ENCODE assay signal across 11 mouse cellular contexts in the genomic region with DNA sequence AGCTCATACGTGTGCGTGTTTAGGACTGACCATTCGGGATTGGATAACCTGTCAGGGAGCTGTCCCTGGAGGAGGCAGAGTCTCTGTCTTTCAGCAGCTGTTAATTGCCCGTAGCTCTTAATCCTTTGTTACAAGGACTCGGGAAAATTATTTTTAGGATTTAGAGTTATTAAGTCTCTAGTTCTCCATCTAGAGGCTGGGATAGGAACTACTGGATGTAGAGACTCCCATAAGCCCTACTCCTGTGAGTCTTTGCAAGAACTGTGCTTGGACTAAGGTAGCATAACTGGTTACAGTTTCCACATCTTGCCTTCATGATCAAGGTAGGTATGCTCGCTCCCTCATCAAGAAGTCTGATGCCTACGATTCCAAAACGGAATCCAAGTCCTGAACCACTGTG.
A peak's percentile ranks its signal among the peaks of the same experiment; 100 is the strongest.
DNase-seq lines count a peak whose midpoint lies in the region; ATAC-seq and TF ChIP-seq lines count a peak whose summit lies in the region.
"Had no signal": no experiment of that assay in that cellular context is flagged by ENCODE, and none has a peak within 500 bp of the region (broad histone marks: within the 10 kb centered on the region; RNA-seq: fewer than 3 reads in every experiment).

No protein-coding gene starts in this region.

- no peaks in the 10 kb centered on the region for H3K4me1 ChIP-seq in MEL (ENCODE audit: control insufficient read depth in 1 of 2, insufficient read depth in 2 of 2, low read length in 2 of 2)
- no peaks in the 10 kb centered on the region for H3K4me1 ChIP-seq in embryonic facial prominence, embryonic 14.5 days (ENCODE audit: control insufficient read depth, insufficient read depth, low read length)

- H3K79me2 ChIP-seq in MEL (ENCODE audit: control insufficient read depth, insufficient read depth, low read length, poor library complexity): no peaks in the 10 kb centered on the region

- H3K9me3 ChIP-seq in MEL (replicated peaks; ENCODE audit: insufficient read depth, low read length): no peaks in the 10 kb centered on the region
- no peaks in the 10 kb centered on the region for H3K9me3 ChIP-seq in embryonic facial prominence, embryonic 14.5 days (ENCODE audit: control insufficient read depth, low read length)
- H3K9me3 ChIP-seq: hindbrain, embryonic 10.5 days; neural tube, embryonic 12.5 days had no signal

- intact Hi-C loops in heart, postnatal 25 days (cut with DNase I): loop anchor here (5.0 kb wide), 1 partner anchor 74 kb away; no protein-coding TSS in a partner anchor
- intact Hi-C loops in left cerebral cortex, adult 2 months (cut with DNase I): loop anchor here (5.0 kb wide), 1 partner anchor 74 kb away; no protein-coding TSS in a partner anchor

- no peaks in the 10 kb centered on the region for H3K36me3 ChIP-seq in MEL (ENCODE audit: control insufficient read depth in 1 of 2, insufficient read depth in 2 of 2, low read length in 2 of 2)
- no peaks in the 10 kb centered on the region for H3K36me3 ChIP-seq in embryonic facial prominence, embryonic 14.5 days (ENCODE audit: control insufficient read depth, insufficient read depth, low read length)
- H3K36me3 ChIP-seq: hindbrain, embryonic 10.5 days; neural tube, embryonic 12.5 days had no signal

- peak; percentile 27 for TF ChIP-seq RAD21 in MEL (IDR thresholded peaks at IDR 0.05; ENCODE audit: low read depth, low read length)

- H3K27ac ChIP-seq in left cerebral cortex, adult 2 months: no peak overlapping the region
- no peak overlapping the region for H3K27ac ChIP-seq in MEL (ENCODE audit: control insufficient read depth, low read depth, low read length)
- H3K27ac ChIP-seq in embryonic facial prominence, embryonic 14.5 days (replicated peaks; ENCODE audit: low read depth, low read length): no peak overlapping the region
- H3K27ac ChIP-seq: neural tube, embryonic 12.5 days had no signal

- no peak overlapping the region for H3K4me3 ChIP-seq in left cerebral cortex, adult 2 months
- H3K4me3 ChIP-seq in MEL (ENCODE audit: control insufficient read depth in 1 of 2, insufficient read depth in 1 of 2, low read depth in 2 of 2, low read length in 2 of 2): no peak overlapping the region
- H3K4me3 ChIP-seq in embryonic facial prominence, embryonic 14.5 days (ENCODE audit: low read depth, low read length): no peak overlapping the region
- H3K4me3 ChIP-seq: hindbrain, embryonic 10.5 days; neural tube, embryonic 12.5 days had no signal

- H3K27me3 ChIP-seq in MEL (ENCODE audit: control insufficient read depth in 1 of 2, insufficient read depth in 2 of 2, low read length in 2 of 2): peaks cover 0 to 3% of the 10 kb centered on the region in 2 experiments; a peak in 2 of 4 replicates
- H3K27me3 ChIP-seq in embryonic facial prominence, embryonic 14.5 days (replicated peaks; ENCODE audit: control insufficient read depth, insufficient read depth, low read length): no peaks in the 10 kb centered on the region
- H3K27me3 ChIP-seq: neural tube, embryonic 12.5 days had no signal

- H3K9ac ChIP-seq in MEL (ENCODE audit: control insufficient read depth, low read depth, low read length, poor library complexity, severe bottlenecking): no peak overlapping the region
- no peak overlapping the region for H3K9ac ChIP-seq in embryonic facial prominence, embryonic 14.5 days (ENCODE audit: low read depth, low read length)
- H3K9ac ChIP-seq: neural tube, embryonic 12.5 days had no signal

- 69% methylated on average over 8 of the region's 8 CpGs for WGBS in embryonic facial prominence, embryonic 14.5 days

- peak; percentile 30 to 56 for DNase-seq in heart, adult 18-20 months
- no peak for DNase-seq in heart, postnatal 25 days (ENCODE audit: low spot score)
- no peak for DNase-seq in left cerebral cortex, adult 2 months (ENCODE audit: extremely low spot score in 1 of 2, low spot score in 2 of 2)
- no peak for DNase-seq in left cerebral cortex, adult 8-10 months (ENCODE audit: low spot score in 2 of 2)
- peak; percentile 22 for DNase-seq in MEL (ENCODE audit: low read depth, low spot score)
- peak; percentile 64 for DNase-seq in embryonic facial prominence, embryonic 14.5 days (ENCODE audit: low spot score)
- DNase-seq in thymus, postnatal 25 days: no peak
- DNase-seq in adrenal gland, postnatal 14 days: no peak
- DNase-seq: thymus, adult 18-20 months had no signal

- no peak for ATAC-seq in embryonic facial prominence, embryonic 14.5 days (ENCODE audit: low read depth)

- TF ChIP-seq CTCF in left cerebral cortex, adult 2 months (IDR thresholded peaks at IDR 0.05): peak; percentile 72
- TF ChIP-seq CTCF in MEL (IDR thresholded peaks at IDR 0.05 in 2 of 3, conservative IDR thresholded peaks at IDR 0.05 in 1 of 3; ENCODE audit: control insufficient read depth in 1 of 3, insufficient read depth in 1 of 3, low read depth in 2 of 3, low read length in 3 of 3, poor library complexity in 1 of 3, severe bottlenecking in 1 of 3): peak in 2 of 3 experiments; percentile 27 to 43; a peak in 4 of 6 replicates

- TF ChIP-seq POLR2A in MEL (IDR thresholded peaks at IDR 0.05; ENCODE audit: control insufficient read depth in 1 of 2, insufficient read depth in 1 of 2, low read depth in 1 of 2, low read length in 2 of 2, poor library complexity in 1 of 2): no peak

- H3K4me2 ChIP-seq in embryonic facial prominence, embryonic 14.5 days (ENCODE audit: low read depth, low read length): no peak overlapping the region
- H3K4me2 ChIP-seq: neural tube, embryonic 12.5 days had no signal

- TF ChIP-seq EP300 in MEL (IDR thresholded peaks at IDR 0.05; ENCODE audit: low read depth in 1 of 2, low read length in 2 of 2): no peak

TF ChIP-seq in MEL, 35 proteins besides CTCF, POLR2A, EP300 and RAD21:
- TF ChIP-seq SMC3 (IDR thresholded peaks at IDR 0.05; ENCODE audit: low read depth, low read length) (peak; percentile 26), ZNF384 (IDR thresholded peaks at IDR 0.05; ENCODE audit: low read depth, low read length) (no peak)

Comparison
In these comparisons a context has a peak if more than half of its experiments do, and no peak if none do; other contexts are left out.
1. DNase-seq: peak in heart, adult 18-20 months (2 of 2), MEL (single experiment) and embryonic facial prominence, embryonic 14.5 days (single experiment); none in heart, postnatal 25 days (single experiment), left cerebral cortex, adult 2 months (0 of 2), left cerebral cortex, adult 8-10 months (0 of 2), thymus, postnatal 25 days (single experiment) and adrenal gland, postnatal 14 days (single experiment).